Mouse (Mus musculus) heart, embryonic 13.5 days (tissue): Measurements from ENCODE around the gene Kalrn. TPM values are rescaled to one million over a fixed set of nuclear protein-coding genes. Genes with fewer than 3 reads are reported as not detected.
A peak's percentile ranks its signal among the peaks of the same experiment; 100 is the strongest.

Experiments
- ATAC-seq: fragments of 200-750 bp; cut with Nextera tagmentation; 2 replicates; pipeline ENCODE4 v1.8.0; 2017; ENCODE audit warnings: moderate TSS enrichment; ENCODE audit not compliant: insufficient number of reproducible peaks, low FRiP score, low TSS enrichment; ENCODE audit errors: extremely low read depth
- H3K27ac ChIP-seq: fragments of 300-500 bp; sonication (generic); replicated peaks from 2 replicates; pipeline ENCODE4 v1.5.1; 2015; ENCODE audit warnings: moderate library complexity, mild to moderate bottlenecking, inconsistent platforms
- H3K27me3 ChIP-seq: fragments of 300-500 bp; sonication (generic); replicated peaks from 2 replicates; pipeline ENCODE4 v1.6.1; 2015; ENCODE audit warnings: mild to moderate bottlenecking, inconsistent platforms
- H3K36me3 ChIP-seq: fragments of 300-500 bp; sonication (generic); 2 replicates; pipeline ENCODE4 v1.6.1; 2015; ENCODE audit warnings: mild to moderate bottlenecking, inconsistent platforms
- H3K4me1 ChIP-seq: fragments of 300-500 bp; sonication (generic); 2 replicates; pipeline ENCODE4 v1.6.1; 2015; ENCODE audit warnings: inconsistent platforms
- H3K4me2 ChIP-seq: fragments of 300-500 bp; sonication (generic); 2 replicates; pipeline ENCODE4 v1.6.1; 2015; ENCODE audit warnings: inconsistent platforms, mild to moderate bottlenecking, moderate library complexity
- H3K4me3 ChIP-seq: fragments of 300-500 bp; sonication (generic); 2 replicates; pipeline ENCODE4 v1.5.1; 2015; ENCODE audit warnings: moderate library complexity, mild to moderate bottlenecking, inconsistent platforms
- H3K9ac ChIP-seq: fragments of 300-500 bp; sonication (generic); 2 replicates; pipeline ENCODE4 v1.6.1; 2015; ENCODE audit warnings: inconsistent platforms, mild to moderate bottlenecking, moderate library complexity
- H3K9me3 ChIP-seq: fragments of 300-500 bp; sonication (generic); 2 replicates; pipeline ENCODE4 v1.6.1; 2016; ENCODE audit warnings: inconsistent platforms
- WGBS: fragments of 180-500 bp; shearing (Covaris S2); methylation state at CpG from one replicate; pipeline ENCODE4 v1.1.7; 2015; ENCODE audit warnings: mixed read lengths; 5-methylcytosine and 5-hydroxymethylcytosine counted together
- polyA plus RNA-seq: library from polyadenylated mRNA; unstranded; fragments of >200 nt; fragmentation: Nextera tagmentation; extraction: Ambion mirVana; gene quantifications from 2 replicates; pipeline ENCODE4 v1.2.1, GENCODE M21; 2015

Gene Kalrn
- polyA plus RNA-seq, 1 experiment from 2014 or later: 28.1 TPM

DNA sequence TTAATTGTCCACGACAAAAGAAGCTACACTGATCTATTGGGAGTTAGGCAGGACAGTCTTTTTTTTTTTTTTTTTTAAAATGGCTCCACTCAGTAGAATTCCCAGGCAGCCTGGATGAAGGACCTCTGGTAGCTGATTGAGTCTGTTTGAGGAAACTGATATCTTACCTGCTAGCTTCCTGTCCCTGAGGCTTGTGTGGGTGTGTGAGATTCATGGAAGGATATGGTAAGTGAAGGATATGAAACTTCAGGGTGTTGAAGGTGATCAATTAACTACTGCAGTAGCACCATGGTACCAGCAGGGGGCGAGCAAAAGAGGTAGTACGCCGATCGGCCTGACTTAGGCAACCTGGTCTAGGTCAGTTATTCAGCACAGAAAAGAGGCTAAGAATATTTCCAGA is 577.3 kb downstream of the Kalrn start:
- no peak overlapping the region for H3K27ac ChIP-seq
- H3K4me3 ChIP-seq: no peak overlapping the region
- WGBS: 4% methylated on average over 5 of the region's 5 CpGs
- ATAC-seq: no peak
- peaks cover 9% of the 10 kb centered on the region; the same call in 1 of the 2 replicates for H3K4me1 ChIP-seq
- no peak overlapping the region for H3K4me2 ChIP-seq
- no peaks in the 10 kb centered on the region for H3K36me3 ChIP-seq
- no peaks in the 10 kb centered on the region for H3K9me3 ChIP-seq
- no peak overlapping the region for H3K9ac ChIP-seq
- peaks cover 8% of the 10 kb centered on the region; the same call in 1 of the 2 replicates for H3K27me3 ChIP-seq

- H3K4me3 ChIP-seq: no peak overlapping the region
- WGBS: 55% methylated on average over 3 of the region's 3 CpGs
- H3K27ac ChIP-seq: no peak overlapping the region
- peaks cover 8% of the 10 kb centered on the region; the same call in 1 of the 2 replicates for H3K27me3 ChIP-seq
- H3K9me3 ChIP-seq: no peaks in the 10 kb centered on the region
- H3K4me1 ChIP-seq: peaks cover 9% of the 10 kb centered on the region; the same call in 1 of the 2 replicates
- H3K4me2 ChIP-seq: no peak overlapping the region
- H3K36me3 ChIP-seq: no peaks in the 10 kb centered on the region
- H3K9ac ChIP-seq: no peak overlapping the region
- no peak for ATAC-seq
Measured at GRCm38 (mm10) chr16:33995496-33995895, 577.8 kb downstream of the Kalrn start.

GRCm38 (mm10) chr16:33994321-33994720 is 579.0 kb downstream of the Kalrn start:
- Histone ChIP-seq H3K27ac (no peak overlapping the region), H3K9me3 (no peaks in the 10 kb centered on the region), H3K27me3 (peaks cover 8% of the 10 kb centered on the region; the same call in 1 of the 2 replicates), H3K4me1 (peaks cover 5% of the 10 kb centered on the region; the same call in 1 of the 2 replicates), H3K4me2 (no peak overlapping the region), H3K9ac (no peak overlapping the region), H3K36me3 (no peaks in the 10 kb centered on the region), H3K4me3 (no peak overlapping the region)
- WGBS: 83% methylated on average over 6 of the region's 6 CpGs
- no peak for ATAC-seq

GRCm38 (mm10) chr16:33990712-33991111 is 582.6 kb downstream of the Kalrn start:
- WGBS: 77% methylated on average over 4 of the region's 4 CpGs
- no peaks in the 10 kb centered on the region for H3K9me3 ChIP-seq
- no peaks in the 10 kb centered on the region for H3K27me3 ChIP-seq
- no peak for ATAC-seq
- no peaks in the 10 kb centered on the region for H3K4me1 ChIP-seq
- H3K36me3 ChIP-seq: no peaks in the 10 kb centered on the region
- H3K4me3 ChIP-seq: no peak overlapping the region
- H3K4me2 ChIP-seq: no peak overlapping the region
- no peak overlapping the region for H3K9ac ChIP-seq
- no peak overlapping the region for H3K27ac ChIP-seq

- WGBS: 77% methylated on average over 1 of the region's 1 CpGs
- H3K4me2 ChIP-seq: no peak overlapping the region
Measured at GRCm38 (mm10) chr16:33989106-33989505, 584.2 kb downstream of the Kalrn start.

GRCm38 (mm10) chr16:33988358-33989012 is 584.8 kb downstream of the Kalrn start:
- Histone ChIP-seq H3K27ac (no peak overlapping the region), H3K4me2 (no peak overlapping the region), H3K4me3 (no peak overlapping the region), H3K9ac (no peak overlapping the region), H3K36me3 (no peaks in the 10 kb centered on the region), H3K4me1 (no peaks in the 10 kb centered on the region), H3K9me3 (no peaks in the 10 kb centered on the region), H3K27me3 (no peaks in the 10 kb centered on the region)
- ATAC-seq: no peak
- WGBS: 56% methylated on average over 17 of the region's 17 CpGs

More at GRCm38 (mm10) chr16:33989106-33989505, 584.2 kb downstream of the Kalrn start:
- no peak overlapping the region for H3K4me3 ChIP-seq
- H3K9me3 ChIP-seq: no peaks in the 10 kb centered on the region
- no peak for ATAC-seq
- H3K27me3 ChIP-seq: no peaks in the 10 kb centered on the region
- no peak overlapping the region for H3K27ac ChIP-seq
- no peaks in the 10 kb centered on the region for H3K36me3 ChIP-seq
- no peak overlapping the region for H3K9ac ChIP-seq
- no peaks in the 10 kb centered on the region for H3K4me1 ChIP-seq

DNA sequence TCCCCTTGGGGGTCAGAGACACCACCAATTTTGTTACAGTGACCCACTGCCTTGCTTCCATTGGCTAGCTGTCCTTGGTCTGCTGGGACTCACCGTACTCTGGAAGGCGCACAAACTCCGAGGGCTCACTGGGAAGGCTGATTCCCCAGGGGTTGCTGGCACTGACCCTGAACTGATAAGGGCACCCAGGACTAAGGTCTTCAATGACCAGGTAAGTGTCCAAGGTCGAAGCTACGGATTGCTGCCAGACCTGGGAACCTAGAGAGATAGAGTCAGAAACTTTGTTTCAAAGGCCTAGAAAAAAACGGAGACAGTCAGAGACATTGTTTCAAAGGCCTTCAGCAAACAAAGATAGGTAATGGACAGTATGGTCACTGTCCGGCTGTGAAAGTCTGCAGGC is 586.3 kb downstream of the Kalrn start:
- no peaks in the 10 kb centered on the region for H3K4me1 ChIP-seq
- no peak overlapping the region for H3K9ac ChIP-seq
- no peak for ATAC-seq
- H3K4me3 ChIP-seq: no peak overlapping the region
- H3K27ac ChIP-seq: no peak overlapping the region
- WGBS: 85% methylated on average over 7 of the region's 7 CpGs
- H3K27me3 ChIP-seq: no peaks in the 10 kb centered on the region
- no peak overlapping the region for H3K4me2 ChIP-seq
- H3K9me3 ChIP-seq: no peaks in the 10 kb centered on the region
- no peaks in the 10 kb centered on the region for H3K36me3 ChIP-seq

- H3K4me2 ChIP-seq: no peak overlapping the region
- no peak overlapping the region for H3K4me3 ChIP-seq
- WGBS: 76% methylated on average over 6 of the region's 6 CpGs
Measured at GRCm38 (mm10) chr16:33985372-33985771, 588.0 kb downstream of the Kalrn start.

GRCm38 (mm10) chr16:33983712-33984111 is 589.6 kb downstream of the Kalrn start:
- H3K36me3 ChIP-seq: no peaks in the 10 kb centered on the region
- H3K4me3 ChIP-seq: no peak overlapping the region
- ATAC-seq: no peak
- H3K27ac ChIP-seq: no peak overlapping the region
- H3K4me2 ChIP-seq: no peak overlapping the region
- no peaks in the 10 kb centered on the region for H3K9me3 ChIP-seq
- H3K27me3 ChIP-seq: no peaks in the 10 kb centered on the region
- H3K4me1 ChIP-seq: no peaks in the 10 kb centered on the region
- H3K9ac ChIP-seq: no peak overlapping the region
- 94% methylated on average over 6 of the region's 6 CpGs for WGBS

More at GRCm38 (mm10) chr16:33985372-33985771, 588.0 kb downstream of the Kalrn start:
- ATAC-seq: no peak
- no peak overlapping the region for H3K9ac ChIP-seq
- H3K9me3 ChIP-seq: no peaks in the 10 kb centered on the region
- H3K4me1 ChIP-seq: no peaks in the 10 kb centered on the region
- H3K36me3 ChIP-seq: no peaks in the 10 kb centered on the region
- no peaks in the 10 kb centered on the region for H3K27me3 ChIP-seq
- H3K27ac ChIP-seq: no peak overlapping the region

DNA sequence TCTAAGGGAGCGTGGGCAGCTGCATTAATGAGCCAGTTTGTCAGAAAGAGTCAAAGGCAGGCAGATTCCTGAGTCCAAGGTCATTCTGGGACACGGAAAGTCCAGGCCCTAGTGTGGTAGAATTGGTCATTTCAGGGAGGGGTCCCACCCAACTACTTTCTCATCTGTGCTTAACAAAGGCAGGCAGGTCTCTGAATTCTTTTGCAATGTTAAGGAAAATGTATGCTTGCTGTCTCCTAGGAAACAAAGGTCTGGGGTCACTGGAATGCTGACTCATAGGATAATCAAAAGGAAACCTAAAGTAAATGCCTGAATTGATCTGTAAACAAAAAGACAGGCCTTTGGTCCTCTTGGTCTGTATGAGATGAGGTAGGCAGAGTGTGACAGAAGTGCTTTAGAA is 593.5 kb downstream of the Kalrn start:
- Histone ChIP-seq H3K4me1 (no peaks in the 10 kb centered on the region), H3K4me2 (no peak overlapping the region), H3K4me3 (no peak overlapping the region), H3K9ac (no peak overlapping the region), H3K36me3 (peaks cover 4% of the 10 kb centered on the region; the same call in 1 of the 2 replicates), H3K9me3 (no peaks in the 10 kb centered on the region), H3K27me3 (no peaks in the 10 kb centered on the region), H3K27ac (no peak overlapping the region)
- 58% methylated on average over 2 of the region's 2 CpGs for WGBS
- no peak for ATAC-seq

- peak overlapping the region; percentile 69 for H3K27ac ChIP-seq
- H3K4me2 ChIP-seq: peak overlapping the region; percentile 84
- H3K27me3 ChIP-seq: no peaks in the 10 kb centered on the region
- no peak for ATAC-seq
- peak overlapping the region; percentile 83 for H3K4me3 ChIP-seq
- H3K36me3 ChIP-seq: peaks cover 15% of the 10 kb centered on the region
- peaks cover 17% of the 10 kb centered on the region for H3K4me1 ChIP-seq
- H3K9ac ChIP-seq: peak overlapping the region; percentile 94
- H3K9me3 ChIP-seq: no peaks in the 10 kb centered on the region
- WGBS: 50% methylated on average over 2 of the region's 2 CpGs
Measured at GRCm38 (mm10) chr16:33967283-33967640, 606.1 kb downstream of the Kalrn start.
